Mouse (Mus musculus): ENCODE measurements around the gene Tm9sf4.
A peak's percentile ranks its signal among the peaks of the same experiment; 100 is the strongest.

Gene Tm9sf4

GRCm38 (mm10) chr2:153214771-153215259 lies 53.7 kb downstream of the Tm9sf4 start:
- DNase-seq (ENCODE audit: low read depth, low spot score): peak; percentile 36

- DNase-seq (ENCODE audit: low read depth, low spot score): no peak
These were observed 54.3 kb downstream of the Tm9sf4 start for GRCm38 (mm10) chr2:153215421-153215820.

GRCm38 (mm10) chr2:153217826-153218340 lies 56.8 kb downstream of the Tm9sf4 start:
- no peak for DNase-seq (ENCODE audit: low read depth, low spot score)

- no peak for DNase-seq (ENCODE audit: low read depth, low spot score)
These were observed 57.4 kb downstream of the Tm9sf4 start for GRCm38 (mm10) chr2:153218516-153218915.

GRCm38 (mm10) chr2:153221620-153222019 lies 60.5 kb downstream of the Tm9sf4 start:
- DNase-seq (ENCODE audit: low read depth, low spot score): no peak

- DNase-seq (ENCODE audit: low read depth, low spot score): no peak
These were observed 61.0 kb downstream of the Tm9sf4 start for GRCm38 (mm10) chr2:153222130-153222529.

GRCm38 (mm10) chr2:153222566-153222965 lies 61.5 kb downstream of the Tm9sf4 start:
- no peak for DNase-seq (ENCODE audit: low read depth, low spot score)

- DNase-seq (ENCODE audit: low read depth, low spot score): no peak
These were observed 64.0 kb downstream of the Tm9sf4 start, which contains the start of gene Tspyl3 for GRCm38 (mm10) chr2:153224946-153225594. Gene Tspyl3, minus strand, starts transcription at chr2:153225441.

- no peak for DNase-seq (ENCODE audit: low read depth, low spot score)
These were observed 64.5 kb downstream of the Tm9sf4 start for GRCm38 (mm10) chr2:153225595-153225953.

- DNase-seq (ENCODE audit: low read depth, low spot score): no peak
These were observed 66.9 kb downstream of the Tm9sf4 start for GRCm38 (mm10) chr2:153227959-153228358.

- DNase-seq (ENCODE audit: low read depth, low spot score): no peak
These were observed 67.4 kb downstream of the Tm9sf4 start for GRCm38 (mm10) chr2:153228523-153228922.

- DNase-seq (ENCODE audit: low read depth, low spot score): no peak
These were observed 76.1 kb downstream of the Tm9sf4 start for GRCm38 (mm10) chr2:153237193-153237592.

GRCm38 (mm10) chr2:153237891-153238290 lies 76.8 kb downstream of the Tm9sf4 start:
- DNase-seq (ENCODE audit: low read depth, low spot score): no peak

- no peak for DNase-seq (ENCODE audit: low read depth, low spot score)
These were observed 77.3 kb downstream of the Tm9sf4 start for GRCm38 (mm10) chr2:153238406-153238805.

GRCm38 (mm10) chr2:153239021-153239859 lies 78.1 kb downstream of the Tm9sf4 start:
- DNase-seq (ENCODE audit: low read depth, low spot score): no peak

GRCm38 (mm10) chr2:153239860-153240480 lies 78.9 kb downstream of the Tm9sf4 start:
- peak; percentile 54 for DNase-seq (ENCODE audit: low read depth, low spot score)

GRCm38 (mm10) chr2:153240701-153241235 lies 79.7 kb downstream of the Tm9sf4 start:
- DNase-seq (ENCODE audit: low read depth, low spot score): no peak

GRCm38 (mm10) chr2:153241250-153242014 lies 80.3 kb downstream of the Tm9sf4 start, which contains the start of the genes Plagl2 and Pofut1:
Gene Plagl2, minus strand, starts transcription at chr2:153241426.
Gene Pofut1, plus strand, starts transcription at chr2:153241533.
- peak; percentile 87 for DNase-seq (ENCODE audit: low read depth, low spot score)

GRCm38 (mm10) chr2:153242156-153242555 lies 81.1 kb downstream of the Tm9sf4 start:
- peak; percentile 53 for DNase-seq (ENCODE audit: low read depth, low spot score)

- no peak for DNase-seq (ENCODE audit: low read depth, low spot score)
These were observed 88.6 kb downstream of the Tm9sf4 start for GRCm38 (mm10) chr2:153249751-153250150.

GRCm38 (mm10) chr2:153256604-153257003 lies 95.5 kb downstream of the Tm9sf4 start:
- no peak for DNase-seq (ENCODE audit: low read depth, low spot score)

Measured in 3T3-L1 (cell line).